ENCODE assay signal across 17 mouse cellular contexts in genomic region chr5:16552647-16553046, GRCm38 (mm10). TPM values are rescaled to one million over a fixed set of nuclear protein-coding genes. Genes with fewer than 3 reads are reported as not detected.
A peak's percentile ranks its signal among the peaks of the same experiment; 100 is the strongest.
DNase-seq lines count a peak whose midpoint lies in the region; ATAC-seq and TF ChIP-seq lines count a peak whose summit lies in the region.
"Had no signal": no experiment of that assay in that cellular context is flagged by ENCODE, and none has a peak within 500 bp of the region (broad histone marks: within the 10 kb centered on the region; RNA-seq: fewer than 3 reads in every experiment).

No protein-coding gene starts in this region.

- no peak for TF ChIP-seq EP300 in heart, postnatal 0 days (IDR thresholded peaks at IDR 0.05; ENCODE audit: low read depth)

- H3K9ac ChIP-seq in heart, postnatal 0 days (replicated peaks; ENCODE audit: low read depth, low read length), result no peak overlapping the region
- no peak overlapping the region for H3K9ac ChIP-seq in limb, embryonic 13.5 days
- H3K9ac ChIP-seq: hindbrain, embryonic 12.5 days; liver, embryonic 15.5 days; neural tube, embryonic 12.5 days; stomach, embryonic 15.5 days had no signal

- no peaks in the 10 kb centered on the region for H3K27me3 ChIP-seq in heart, postnatal 0 days (ENCODE audit: control insufficient read depth, insufficient read depth, low read length)
- H3K27me3 ChIP-seq in limb, embryonic 13.5 days, result no peaks in the 10 kb centered on the region
- H3K27me3 ChIP-seq in myocyte (ENCODE audit: control insufficient read depth, insufficient read depth, insufficient read length), result no peaks in the 10 kb centered on the region
- H3K27me3 ChIP-seq: hindbrain, embryonic 12.5 days; liver, embryonic 15.5 days; midbrain, embryonic 15.5 days; neural tube, embryonic 12.5 days; stomach, embryonic 15.5 days had no signal

- H3ac ChIP-seq in myocyte (ENCODE audit: control insufficient read depth, insufficient read length), result no peak overlapping the region

- H3K36me3 ChIP-seq in heart, postnatal 0 days (replicated peaks; ENCODE audit: control insufficient read depth, insufficient read depth, low read length), result no peaks in the 10 kb centered on the region
- no peaks in the 10 kb centered on the region for H3K36me3 ChIP-seq in limb, embryonic 13.5 days
- no peaks in the 10 kb centered on the region for H3K36me3 ChIP-seq in myocyte (ENCODE audit: control insufficient read depth, insufficient read depth)
- H3K36me3 ChIP-seq: forebrain, embryonic 10.5 days; G1E; hindbrain, embryonic 12.5 days; liver, embryonic 15.5 days; midbrain, embryonic 15.5 days; neural tube, embryonic 12.5 days; stomach, embryonic 15.5 days had no signal

- H3K79me2 ChIP-seq in myocyte (ENCODE audit: control insufficient read depth, insufficient read depth), result peaks cover 19% of the 10 kb centered on the region

- 0 out of 2 replicates have a peak overlapping the region, but pooled peaks have one; percentile 66 for H3K4me2 ChIP-seq in heart, postnatal 0 days (ENCODE audit: low read depth, low read length)
- peak overlapping the region; percentile 64; the same call in 1 of the 2 replicates for H3K4me2 ChIP-seq in limb, embryonic 13.5 days (replicated peaks)
- H3K4me2 ChIP-seq in myocyte (ENCODE audit: low read depth), result peak overlapping the region; percentile 80

- no peaks in the 10 kb centered on the region for H3K9me3 ChIP-seq in heart, postnatal 0 days (replicated peaks; ENCODE audit: control insufficient read depth, low read length)
- no peaks in the 10 kb centered on the region for H3K9me3 ChIP-seq in limb, embryonic 13.5 days
- H3K9me3 ChIP-seq: forebrain, embryonic 10.5 days; G1E; hindbrain, embryonic 12.5 days; liver, embryonic 15.5 days; midbrain, embryonic 15.5 days; neural tube, embryonic 12.5 days; stomach, embryonic 15.5 days had no signal

- no peak for TF ChIP-seq POLR2A in myocyte (IDR thresholded peaks at IDR 0.05; ENCODE audit: insufficient read length, low read depth)

- WGBS in heart, postnatal 0 days, result 48% methylated on average over 4 of the region's 4 CpGs
- 64% methylated on average over 4 of the region's 4 CpGs for WGBS in limb, embryonic 13.5 days

- TF ChIP-seq CTCF in heart, postnatal 0 days (IDR thresholded peaks at IDR 0.05; ENCODE audit: low read depth), result no peak

- DNase-seq in heart, postnatal 0 days (ENCODE audit: low spot score), result no peak
- DNase-seq in heart, adult 9 months (ENCODE audit: low spot score in 2 of 2), result no peak
- DNase-seq in lung, postnatal 36 days, result peak; percentile 16
- no peak for DNase-seq in lung, postnatal 14 days
- no peak for DNase-seq in right cerebral cortex, postnatal 10 days (ENCODE audit: low spot score in 2 of 2)
- DNase-seq in ovary, postnatal 10 days (ENCODE audit: low spot score), result no peak
- DNase-seq: cerebellum, adult 2 months; thymus, postnatal 25 days had no signal

- no peak for ATAC-seq in heart, postnatal 0 days (ENCODE audit: insufficient read depth, low read depth)
- no peak for ATAC-seq in limb, embryonic 13.5 days (ENCODE audit: low FRiP score, low read depth)

- 0 out of 2 replicates have a peak, but pooled peaks cover 4% of the 10 kb centered on the region for H3K4me1 ChIP-seq in heart, postnatal 0 days (ENCODE audit: control insufficient read depth, insufficient read depth)
- H3K4me1 ChIP-seq in limb, embryonic 13.5 days, result 0 out of 2 replicates have a peak, but pooled peaks cover 11% of the 10 kb centered on the region
- H3K4me1 ChIP-seq: liver, embryonic 15.5 days; neural tube, embryonic 12.5 days; stomach, embryonic 15.5 days had no signal

- H3K27ac ChIP-seq in heart, postnatal 0 days (ENCODE audit: low read depth), result no peak overlapping the region
- H3K27ac ChIP-seq in limb, embryonic 13.5 days, result no peak overlapping the region
- H3K27ac ChIP-seq: hindbrain, embryonic 12.5 days; liver, embryonic 15.5 days; midbrain, embryonic 15.5 days; neural tube, embryonic 12.5 days had no signal

- H3K4me3 ChIP-seq in heart, postnatal 0 days (ENCODE audit: low read depth, low read length), result no peak overlapping the region
- H3K4me3 ChIP-seq in limb, embryonic 13.5 days, result no peak overlapping the region
- H3K4me3 ChIP-seq in myocyte, result peak overlapping the region; percentile 41

TF ChIP-seq in myocyte, 11 proteins besides CTCF, POLR2A, EP300 and RAD21:
- TF ChIP-seq MAX (IDR thresholded peaks at IDR 0.05; ENCODE audit: low read depth) (no peak), MYOD1 (IDR thresholded peaks at IDR 0.05; ENCODE audit: control insufficient read depth in 1 of 3, insufficient read length in 2 of 3, low read depth in 2 of 3) (no peak), E2F4 (IDR thresholded peaks at IDR 0.05; ENCODE audit: insufficient read depth) (no peak), SRF (IDR thresholded peaks at IDR 0.05; ENCODE audit: control insufficient read depth, insufficient read length, low read depth) (no peak), MYOG (IDR thresholded peaks at IDR 0.05; ENCODE audit: control insufficient read depth in 1 of 3, insufficient read depth in 1 of 3, insufficient read length in 2 of 3, low read depth in 2 of 3) (no peak), CEBPB (IDR thresholded peaks at IDR 0.05; ENCODE audit: insufficient read depth, poor library complexity, severe bottlenecking) (no peak), POLR2AphosphoS2 (IDR thresholded peaks at IDR 0.05; ENCODE audit: insufficient read length, low read depth) (no peak), USF1 (IDR thresholded peaks at IDR 0.05; ENCODE audit: low read depth) (no peak), REST (IDR thresholded peaks at IDR 0.05; ENCODE audit: insufficient read depth, insufficient read length) (no peak), TCF12 (IDR thresholded peaks at IDR 0.05; ENCODE audit: insufficient read depth, poor library complexity, severe bottlenecking) (no peak), TCF3 (IDR thresholded peaks at IDR 0.05; ENCODE audit: insufficient read length, low read depth) (no peak)

RNA-seq across cellular contexts. Expression of gene Hgf, which starts 0.6 kb away (rescaled TPM):
- 0.70 TPM in 1 of 2 replicates, not detected in the other for total RNA-seq in heart, postnatal 0 days (2014; rRNA removed; ENCODE audit: low replicate concordance)
- 0.55 and 0.58 TPM in 2 replicates for polyA plus RNA-seq in heart, postnatal 0 days (2015; fragmentation: Nextera tagmentation; extraction: Ambion mirVana)
- 6.3 and 6.6 TPM in 2 replicates for polyA plus RNA-seq in limb, embryonic 13.5 days (2015; fragmentation: Nextera tagmentation; extraction: Ambion mirVana)
- polyA plus RNA-seq in myocyte (2012; fragmentation: generic; extraction: Trizol), result 2.1 TPM
- polyA plus RNA-seq: G1E had no signal
